Mouse (Mus musculus): ENCODE data around the gene Hemk1. TPM values are rescaled to one million over a fixed set of nuclear protein-coding genes. Genes with fewer than 3 reads are reported as not detected.

Hemk1 gene
- polyA plus RNA-seq, 1 experiment = 31.9 TPM

DNA sequence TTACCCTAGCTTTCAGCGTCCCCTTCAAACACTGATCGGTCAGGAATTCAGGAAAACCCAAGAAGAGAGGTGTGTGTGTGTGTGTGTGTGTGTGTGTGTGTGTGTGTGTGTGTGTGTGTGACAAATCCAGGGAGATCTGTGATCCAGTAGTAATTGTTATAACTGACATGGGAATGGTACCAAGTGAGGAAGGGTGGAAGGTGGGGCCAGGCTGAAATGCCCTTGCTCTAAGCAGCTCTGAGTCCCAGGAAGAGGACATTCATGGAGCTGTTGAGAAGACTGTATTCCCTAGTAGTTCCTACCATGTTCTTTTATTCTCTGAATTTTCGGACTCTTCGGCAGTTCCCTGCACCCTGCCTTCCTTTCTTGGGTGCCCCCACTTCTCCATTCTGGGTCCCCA lies 40.5 kb downstream of the Hemk1 start:
- DNase-seq (ENCODE audit: extremely low spot score in 1 of 2, low spot score in 1 of 2) = no peak

DNA sequence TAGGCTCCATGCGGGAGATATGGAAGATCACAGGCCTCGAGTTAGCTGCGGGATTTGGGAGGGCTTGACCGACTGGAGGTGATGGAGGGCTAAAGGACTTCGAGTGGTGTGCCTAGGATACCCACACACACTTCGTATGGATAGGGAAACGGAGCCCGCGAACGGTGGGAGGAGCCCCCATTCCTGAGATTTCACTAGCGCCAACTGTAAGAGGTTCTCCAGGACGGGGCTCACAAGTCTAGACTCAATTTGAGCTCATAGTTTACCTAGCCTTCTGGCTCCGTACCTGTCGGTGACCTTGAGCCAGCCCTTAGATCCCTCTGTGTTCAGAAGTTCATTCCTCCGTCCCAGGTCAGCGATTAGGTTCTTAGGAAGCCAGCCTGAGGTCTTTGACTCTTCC lies 41.1 kb downstream of the Hemk1 start:
- DNase-seq (ENCODE audit: extremely low spot score in 1 of 2, low spot score in 1 of 2) = no peak

DNA sequence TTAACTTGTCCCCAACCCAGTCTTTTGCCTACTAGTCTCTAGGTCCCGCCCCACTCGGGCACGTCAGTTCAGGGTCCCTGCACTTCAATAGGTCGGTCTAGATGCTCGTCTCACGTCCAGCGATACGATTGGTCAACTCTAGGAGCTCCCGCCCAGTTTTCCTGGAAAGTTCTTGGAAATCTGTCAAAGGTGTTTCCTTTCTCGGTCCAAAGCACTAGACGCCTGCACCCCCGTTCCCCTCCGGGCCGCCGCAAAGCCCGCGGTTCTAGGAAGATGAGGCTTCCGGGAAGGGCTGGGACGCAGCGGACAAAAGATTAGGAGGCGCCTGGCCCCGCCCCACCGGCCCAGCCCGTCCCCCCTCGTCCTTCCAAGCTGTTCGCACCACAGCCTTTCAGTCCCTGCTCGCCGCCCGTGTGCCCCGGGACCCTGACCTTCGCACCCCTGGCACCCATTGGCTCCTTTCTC lies 41.6 kb downstream of the Hemk1 start:
- DNase-seq (ENCODE audit: extremely low spot score in 1 of 2, low spot score in 1 of 2) = peak; percentile 87 to 97

DNA sequence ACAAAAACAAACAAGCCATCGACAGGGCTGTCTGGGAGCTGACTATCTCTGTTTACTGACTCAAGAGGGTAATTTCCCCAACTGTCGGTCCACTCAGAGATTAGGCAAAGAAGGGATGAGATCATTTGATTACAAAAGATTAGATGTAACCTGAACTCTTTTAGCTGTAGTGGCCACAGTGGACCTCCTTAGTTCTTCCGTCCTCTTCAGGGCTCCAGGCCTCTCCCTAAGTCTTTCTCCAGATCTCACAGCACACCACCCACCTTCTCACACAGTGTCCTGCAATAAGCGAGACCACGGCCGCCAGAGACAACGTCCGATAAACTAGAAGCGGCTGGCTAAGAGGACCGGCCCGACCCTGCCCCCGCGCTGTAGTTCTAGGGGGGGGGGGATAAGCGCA lies 42.1 kb downstream of the Hemk1 start:
- DNase-seq (ENCODE audit: extremely low spot score in 1 of 2, low spot score in 1 of 2) = no peak

DNA sequence AAGGTAGTCTGAATTCAATTTTAAA lies 42.3 kb downstream of the Hemk1 start, which contains the start of gene Cish:
Gene Cish (plus strand): TSS at position 11 of the 25 bp plus-strand sequence.
- DNase-seq (ENCODE audit: extremely low spot score in 1 of 2, low spot score in 1 of 2) = no peak

DNA sequence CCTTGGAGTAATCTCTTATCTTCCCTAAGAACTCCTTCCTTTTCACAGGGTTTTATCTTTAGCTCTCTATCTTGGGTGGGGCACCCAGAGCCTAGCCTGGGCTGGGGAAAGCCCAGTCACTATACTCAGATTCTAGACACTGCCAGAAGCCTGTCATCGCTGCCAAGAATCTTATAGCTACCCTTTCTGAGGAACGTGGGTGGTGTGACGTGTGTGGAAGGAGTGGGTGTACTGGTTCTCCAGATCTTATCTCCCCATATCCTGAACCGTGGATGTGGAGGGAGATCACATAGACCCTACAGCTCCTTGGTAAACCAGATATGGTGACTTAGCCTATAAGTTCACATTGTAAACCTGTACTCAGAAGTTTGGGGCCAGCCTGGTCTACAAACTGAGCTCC lies 42.5 kb downstream of the Hemk1 start:
- DNase-seq (ENCODE audit: extremely low spot score in 1 of 2, low spot score in 1 of 2) = peak in 1 of 2 experiments; percentile 72

DNA sequence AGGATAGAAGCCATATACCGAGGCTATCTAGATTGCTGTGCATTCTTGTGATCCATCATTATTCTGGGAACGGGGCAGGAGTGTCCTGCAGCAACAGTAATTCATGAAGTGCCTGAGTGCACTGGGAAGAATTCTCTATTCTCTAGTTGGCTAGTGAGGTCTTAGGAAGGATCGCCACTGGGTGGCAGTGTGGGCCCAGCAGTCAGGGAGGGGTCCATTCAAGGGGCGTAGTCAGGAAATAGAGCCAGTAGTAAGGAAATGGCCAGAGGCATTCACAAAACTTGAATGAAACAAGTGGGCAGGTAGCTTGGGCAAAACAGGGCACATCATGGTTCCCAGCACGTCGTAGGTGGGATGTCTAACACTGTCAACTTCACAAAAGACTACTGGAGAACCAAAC lies 43.9 kb downstream of the Hemk1 start:
- DNase-seq (ENCODE audit: extremely low spot score in 1 of 2, low spot score in 1 of 2) = peak in 1 of 2 experiments; percentile 83

DNA sequence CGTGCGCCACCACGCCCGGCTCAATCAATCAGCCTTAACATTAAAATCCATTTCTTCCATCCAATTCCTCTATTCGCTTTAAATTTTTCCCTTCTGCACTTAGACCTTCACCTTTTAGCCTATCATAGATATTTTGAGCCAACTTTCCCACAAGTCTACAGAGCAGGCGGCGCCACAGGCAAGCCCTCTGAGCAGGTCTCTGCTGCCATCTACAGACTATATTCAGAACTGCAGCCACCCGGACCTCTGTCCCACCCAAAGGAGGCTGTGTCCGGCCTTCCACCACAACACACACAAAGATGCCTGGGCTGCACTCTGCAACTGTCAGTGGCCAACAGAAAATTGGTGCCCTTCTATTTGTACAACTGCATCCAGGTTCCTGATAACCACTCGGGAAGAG lies 47.3 kb downstream of the Hemk1 start:
- peak in 1 of 2 experiments; percentile 92 for DNase-seq (ENCODE audit: extremely low spot score in 1 of 2, low spot score in 1 of 2)

DNA sequence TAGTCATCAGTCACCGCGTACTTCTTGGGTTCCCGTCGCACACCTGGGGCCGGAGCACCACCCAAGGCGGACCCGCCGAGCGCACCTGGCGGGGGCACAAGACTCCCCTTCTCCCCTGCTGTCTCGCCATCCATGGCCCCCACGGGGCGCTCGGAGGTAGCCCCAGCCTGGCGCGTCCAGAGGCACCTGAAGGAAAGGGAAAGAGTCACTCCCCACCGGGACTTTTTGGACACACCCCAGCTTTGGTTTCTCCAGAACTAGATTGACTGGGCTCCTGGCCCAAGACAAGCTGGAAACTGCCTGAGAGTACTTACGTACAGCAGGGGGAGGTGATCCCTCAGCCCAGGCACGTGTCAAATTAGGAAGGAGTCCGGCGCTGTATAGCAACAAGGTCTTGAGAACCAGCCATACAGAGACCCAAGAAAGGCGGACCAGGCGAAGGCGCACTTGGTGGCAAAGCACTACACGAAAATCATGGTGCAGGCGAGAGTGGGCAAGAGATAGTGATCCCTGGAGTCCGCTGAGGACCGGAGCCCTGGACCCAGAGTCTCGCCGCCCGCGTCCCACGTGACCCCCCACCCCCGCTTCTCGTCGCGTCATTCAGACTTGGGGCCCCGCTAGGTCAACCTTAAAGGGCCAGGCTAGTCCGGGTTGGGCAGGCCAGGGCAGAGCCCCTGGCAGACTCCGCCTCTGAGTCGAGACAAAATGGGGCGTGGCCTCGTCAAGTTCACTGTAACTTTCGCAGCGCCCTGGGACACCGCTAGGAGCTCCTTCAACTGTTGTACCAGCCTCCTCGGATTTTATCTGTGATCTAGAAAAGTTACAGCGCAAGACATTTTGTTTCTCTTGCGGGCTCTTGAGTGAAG lies 48.7 kb downstream of the Hemk1 start, which contains the start of gene Mapkapk3:
Gene Mapkapk3 (minus strand): TSS at position 667 of the 866 bp plus-strand sequence.
- peak in 1 of 2 experiments; percentile 51 for DNase-seq (ENCODE audit: extremely low spot score in 1 of 2, low spot score in 1 of 2)

DNA sequence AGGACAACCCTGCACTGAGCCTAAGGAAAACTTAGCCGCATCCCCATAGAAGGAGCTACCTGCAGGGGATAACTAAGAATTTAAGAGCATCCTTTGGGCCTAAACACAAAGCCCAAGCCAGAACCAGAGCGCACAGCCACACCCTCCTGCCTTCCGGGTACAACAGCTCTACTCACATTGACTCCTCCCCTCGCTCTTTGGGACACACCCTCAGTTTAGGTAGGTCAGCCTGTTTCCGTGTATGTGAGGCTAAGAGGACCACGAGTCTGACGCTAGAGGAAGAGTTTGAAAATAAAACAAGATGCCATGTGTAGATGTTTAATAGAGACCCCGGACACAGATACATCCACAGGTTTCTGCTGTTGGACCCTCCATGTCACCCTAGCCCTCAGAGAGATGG lies 49.4 kb downstream of the Hemk1 start:
- no peak for DNase-seq (ENCODE audit: extremely low spot score in 1 of 2, low spot score in 1 of 2)

DNA sequence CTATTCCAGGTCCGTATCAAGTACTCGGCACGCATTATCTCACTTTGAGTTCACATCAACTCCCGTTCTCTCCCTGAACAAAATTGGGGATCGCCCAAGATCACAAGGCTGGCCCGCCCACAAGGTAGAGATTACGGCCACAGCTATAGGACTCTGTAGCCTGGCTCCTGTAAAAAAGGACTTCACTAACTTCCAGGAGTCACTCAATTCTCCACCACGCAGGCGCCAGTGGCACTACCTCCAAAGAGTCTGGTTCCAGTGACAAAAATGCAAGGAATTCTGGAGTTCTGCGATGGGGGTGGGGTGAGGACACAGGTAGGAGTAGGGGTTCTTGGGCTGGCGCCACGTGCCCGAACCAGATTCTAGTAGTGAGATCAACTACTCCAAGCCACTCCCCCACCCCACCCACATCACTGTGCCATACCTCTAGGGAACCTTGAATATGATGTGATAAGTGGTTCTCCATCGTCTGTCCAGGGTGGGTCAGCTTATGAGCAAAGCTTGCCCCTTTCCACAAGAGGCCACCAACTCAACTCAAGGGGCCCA lies 50.0 kb downstream of the Hemk1 start:
- no peak for DNase-seq (ENCODE audit: extremely low spot score in 1 of 2, low spot score in 1 of 2)

DNA sequence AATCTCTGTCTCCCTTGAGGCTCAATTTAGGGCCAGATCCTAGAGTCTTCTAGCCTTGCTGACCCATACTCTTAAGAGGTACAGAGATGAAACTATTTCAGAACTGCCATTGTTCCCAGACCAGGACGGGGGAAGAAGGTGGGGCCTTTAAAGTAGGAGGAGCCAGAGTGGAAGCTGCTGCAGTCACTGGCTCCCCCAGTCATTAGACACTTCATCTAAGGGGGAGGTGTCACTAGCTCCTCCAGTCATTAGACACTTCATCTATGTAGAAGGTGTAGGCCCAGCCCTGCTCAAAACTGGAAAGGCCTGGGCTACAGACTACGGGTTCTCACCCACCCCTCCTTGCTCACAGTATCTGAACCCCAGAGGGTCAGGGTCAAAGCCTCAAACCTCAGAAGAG lies 50.9 kb downstream of the Hemk1 start:
- no peak for DNase-seq (ENCODE audit: extremely low spot score in 1 of 2, low spot score in 1 of 2)

DNA sequence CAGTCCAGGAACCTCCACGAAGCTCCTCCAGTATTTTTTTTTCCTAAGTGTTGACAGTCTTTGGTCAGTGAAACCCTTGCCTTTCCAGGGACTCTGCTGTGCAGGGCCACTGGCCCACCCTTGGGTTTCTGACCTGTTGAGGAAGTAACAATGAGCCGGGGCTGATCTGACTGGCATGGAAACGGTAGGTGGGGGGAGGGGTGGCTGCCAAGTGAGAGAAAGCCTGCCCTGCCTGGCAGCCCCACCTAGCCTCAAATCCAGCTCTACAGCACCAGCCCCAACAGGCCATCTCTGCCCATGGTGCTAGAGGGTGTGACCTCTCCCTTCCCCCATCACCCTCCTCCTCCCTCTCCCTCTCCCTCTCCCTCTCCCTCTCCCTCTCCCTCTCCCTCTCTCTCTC lies 53.1 kb downstream of the Hemk1 start:
- no peak for DNase-seq (ENCODE audit: extremely low spot score in 1 of 2, low spot score in 1 of 2)

DNA sequence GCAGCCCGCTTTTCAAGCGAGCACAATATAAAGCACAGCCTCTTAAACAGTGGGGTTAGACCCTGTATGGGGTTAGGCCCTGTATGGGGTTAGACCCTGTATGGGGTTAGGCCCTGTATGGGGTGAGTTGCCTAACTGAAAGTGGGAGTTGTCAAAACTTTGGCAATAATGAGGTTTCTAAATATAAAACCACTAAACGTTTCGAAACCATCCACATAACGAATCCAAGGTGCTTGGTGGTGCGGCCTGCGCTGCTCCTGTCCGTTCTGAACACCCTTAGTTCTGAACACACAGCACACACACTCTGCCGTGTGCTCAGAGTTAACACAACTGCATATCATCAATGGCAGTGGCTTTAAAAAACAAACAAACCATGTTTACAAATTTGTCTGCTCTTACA lies 55.2 kb downstream of the Hemk1 start:
- no peak for DNase-seq (ENCODE audit: extremely low spot score in 1 of 2, low spot score in 1 of 2)

DNA sequence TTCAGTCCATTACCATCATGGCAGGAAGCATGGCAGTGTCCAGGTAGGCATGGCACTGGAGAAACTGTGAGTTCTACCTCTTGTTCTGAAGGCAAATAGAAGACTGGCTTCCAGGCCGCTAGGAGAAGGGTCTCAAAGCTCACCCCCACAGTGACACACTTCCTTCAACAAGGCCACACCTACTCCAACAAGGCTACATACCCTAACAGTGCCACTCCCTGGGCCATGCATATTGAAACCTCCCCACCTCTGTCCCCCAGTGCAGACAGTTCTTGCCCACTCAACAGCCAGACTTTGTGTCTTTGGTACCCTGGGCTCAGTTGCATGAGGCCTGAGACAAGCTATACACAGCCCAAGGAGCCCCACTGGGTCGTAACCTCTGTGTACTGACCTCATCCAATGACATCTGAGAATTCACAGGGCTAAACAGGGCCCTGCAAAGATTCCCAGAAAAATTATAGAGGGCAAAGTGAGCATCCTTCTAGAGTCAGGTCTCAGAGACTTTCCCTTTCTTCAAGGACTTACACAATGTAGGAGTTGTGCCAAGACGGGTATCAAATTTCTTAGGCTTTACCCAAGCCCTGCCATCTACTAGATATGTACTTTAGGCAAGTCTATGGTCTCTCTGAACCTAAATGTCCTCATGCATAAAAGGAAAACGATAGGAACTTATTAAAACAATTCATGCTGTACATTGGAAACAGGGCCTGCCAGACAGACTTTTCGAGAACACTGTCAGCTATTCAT lies 56.7 kb downstream of the Hemk1 start:
- no peak for DNase-seq (ENCODE audit: extremely low spot score in 1 of 2, low spot score in 1 of 2)

DNA sequence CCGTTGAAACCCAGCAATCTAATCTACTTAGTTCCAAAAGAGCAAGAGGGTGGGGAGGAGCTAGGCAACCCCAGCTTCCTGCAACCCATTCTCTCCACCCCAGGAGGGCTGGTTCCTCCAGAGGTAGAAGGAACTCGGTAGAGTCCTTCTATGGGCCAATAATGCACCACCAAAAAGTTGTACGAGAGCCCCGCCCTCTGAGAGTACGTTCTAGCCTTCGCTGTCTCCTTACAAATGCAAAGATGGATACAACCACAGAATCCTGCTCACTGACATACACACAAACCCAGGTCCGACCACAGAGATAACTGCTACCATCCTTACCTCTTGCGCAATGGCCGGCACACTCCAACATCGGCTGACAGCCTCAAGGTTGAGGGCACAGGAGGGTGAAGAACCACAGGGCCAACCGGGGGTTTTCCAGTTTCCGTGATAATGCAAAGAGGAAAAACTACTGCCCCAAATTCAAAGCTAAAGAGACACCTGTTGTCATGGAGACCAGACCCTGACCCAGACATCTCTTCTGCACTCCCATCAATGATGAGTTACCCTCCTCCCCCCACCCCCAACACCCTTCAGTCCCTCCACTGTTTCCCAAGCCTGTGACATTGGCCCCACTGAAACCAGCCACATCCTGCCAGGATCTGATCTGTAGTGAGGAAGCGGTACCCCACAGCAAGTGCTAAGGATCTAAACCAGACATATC lies 57.7 kb downstream of the Hemk1 start:
- no peak for DNase-seq (ENCODE audit: extremely low spot score in 1 of 2, low spot score in 1 of 2)

DNA sequence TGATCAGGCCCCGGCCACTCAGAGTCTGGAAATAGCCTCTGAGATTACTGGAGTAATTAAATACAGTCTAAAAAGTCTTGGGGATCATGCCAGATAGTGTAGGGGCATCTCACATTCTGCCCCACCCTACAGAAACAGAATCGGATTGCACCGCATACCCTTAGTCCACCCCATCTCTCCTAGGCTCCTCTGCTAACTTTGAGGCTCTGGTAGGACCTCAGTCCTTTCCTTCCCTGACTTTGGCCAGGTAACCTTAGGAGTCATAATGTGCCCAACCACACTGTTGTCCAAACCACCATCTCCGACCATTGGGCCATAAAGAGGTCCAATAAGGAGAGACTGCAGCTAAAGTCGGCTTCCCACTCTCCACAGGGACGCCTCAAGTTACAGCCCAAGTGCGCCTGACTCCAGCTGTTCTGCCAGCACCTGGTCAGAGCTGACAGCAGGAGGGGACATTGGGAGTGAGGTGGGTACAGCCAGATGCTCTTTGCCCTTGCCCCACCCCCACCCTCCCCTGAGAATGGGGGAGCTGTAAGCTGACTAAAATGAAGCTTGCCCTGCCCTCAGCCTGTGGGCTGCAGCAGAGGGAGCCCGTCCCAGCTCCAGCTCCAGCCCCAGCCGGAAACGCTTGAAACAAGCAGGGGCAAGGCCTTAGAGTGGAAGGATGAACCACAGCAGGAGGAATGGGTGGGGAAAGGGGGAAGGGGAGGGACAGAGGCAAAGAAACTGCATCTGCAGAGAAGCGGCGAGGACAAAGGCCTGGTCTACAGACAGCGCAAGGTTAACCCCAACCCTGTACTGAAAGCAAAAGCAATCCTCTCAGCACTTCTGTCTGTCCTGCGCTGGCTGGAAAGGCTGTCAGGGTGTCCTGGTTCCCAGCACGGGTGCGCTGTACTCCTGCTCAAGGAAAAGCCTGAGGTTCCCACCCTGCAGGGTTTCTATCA lies 58.5 kb downstream of the Hemk1 start:
- no peak for DNase-seq (ENCODE audit: extremely low spot score in 1 of 2, low spot score in 1 of 2)

DNA sequence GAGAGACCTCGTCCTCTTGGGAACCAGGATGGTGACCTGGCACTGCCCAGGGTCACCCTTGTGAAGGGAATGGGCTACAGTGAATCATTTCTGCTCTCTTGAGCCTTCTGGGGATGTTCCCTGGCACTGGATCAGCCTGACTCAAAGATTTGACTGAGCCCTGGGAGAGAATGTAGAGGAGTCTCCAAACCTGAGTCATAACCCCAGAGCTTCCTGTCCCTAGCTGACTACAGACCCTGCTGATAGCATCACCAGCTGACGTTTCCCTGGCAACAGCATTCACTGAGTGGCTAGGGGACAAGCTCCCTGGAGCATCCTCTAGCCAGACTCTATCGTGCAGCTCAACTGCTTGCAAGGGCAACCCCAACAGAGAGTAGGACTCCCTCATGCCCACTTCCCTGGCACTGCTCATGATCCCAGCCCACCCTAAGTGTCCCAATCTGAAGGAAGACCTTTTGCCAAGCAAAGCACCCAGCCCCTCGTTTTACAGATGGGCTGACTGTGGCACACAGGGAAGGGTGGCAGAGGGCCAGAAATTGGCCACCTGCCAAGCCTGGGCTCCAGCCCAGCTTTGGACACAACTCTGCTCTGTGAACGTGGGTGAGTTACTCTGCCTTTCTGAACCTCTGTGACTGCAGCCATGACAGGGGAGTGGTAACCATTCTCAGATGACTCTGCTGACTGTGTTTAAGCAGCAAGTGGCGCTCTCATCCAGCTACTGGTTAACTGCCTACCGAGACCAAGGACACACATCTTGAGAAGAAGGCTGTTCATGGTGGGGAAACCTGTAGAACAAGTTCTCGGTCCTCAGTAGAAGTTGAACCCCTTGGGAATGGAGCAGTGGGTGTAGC lies 59.4 kb downstream of the Hemk1 start:
- DNase-seq (ENCODE audit: extremely low spot score in 1 of 2, low spot score in 1 of 2) = peak in 1 of 2 experiments; percentile 30

DNA sequence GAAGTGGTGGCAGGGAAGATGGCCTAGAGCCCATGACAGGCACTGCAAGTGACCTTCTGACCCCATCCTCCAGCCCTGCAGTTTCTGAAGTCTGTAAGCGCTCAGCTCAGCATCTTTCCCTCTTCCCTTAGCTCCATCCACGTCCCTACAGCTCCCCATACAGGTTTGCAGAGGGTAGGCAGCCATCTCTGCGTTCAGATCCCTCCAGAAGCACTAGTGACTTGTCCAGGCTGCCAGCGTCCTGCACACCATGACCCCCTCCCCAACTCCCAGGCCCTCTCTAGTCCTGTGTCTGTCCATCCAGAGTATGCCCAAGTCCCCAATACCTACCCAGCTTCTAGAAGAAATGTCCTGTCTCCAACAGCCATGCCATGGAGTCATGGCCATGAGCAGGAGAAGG lies 60.0 kb downstream of the Hemk1 start:
- DNase-seq (ENCODE audit: extremely low spot score in 1 of 2, low spot score in 1 of 2) = peak in 1 of 2 experiments; percentile 66
